Mouse (Mus musculus) embryonic facial prominence, embryonic 11.5 days (tissue): ENCODE data around the gene Ccnd3. TPM values are rescaled to one million over a fixed set of nuclear protein-coding genes. Genes with fewer than 3 reads are reported as not detected.
A peak's percentile ranks its signal among the peaks of the same experiment; 100 is the strongest.

ENCODE experiments used
- ATAC-seq: fragments of 200-750 bp; cut with Nextera tagmentation; replicated peaks from 2 replicates; pipeline ENCODE4 v1.8.0; 2017; ENCODE audit warnings: low read depth; ENCODE audit not compliant: insufficient number of reproducible peaks, low FRiP score, low TSS enrichment
- DNase-seq: peaks from one replicate; pipeline ENCODE4 v3.0.0-alpha.2; 2015; ENCODE audit warnings: low spot score
- H3K27ac ChIP-seq: fragments of 300-500 bp; sonication (generic); replicated peaks from 2 replicates; pipeline ENCODE4 v1.5.1; 2014; ENCODE audit warnings: mild to moderate bottlenecking, low read depth, low read length, control low read depth
- H3K27me3 ChIP-seq: fragments of 300-500 bp; sonication (generic); 2 replicates; pipeline ENCODE4 v1.6.1; 2014; ENCODE audit warnings: mild to moderate bottlenecking, low read length, moderate library complexity, mixed read lengths; ENCODE audit not compliant: control insufficient read depth, insufficient read depth
- H3K36me3 ChIP-seq: fragments of 300-500 bp; sonication (generic); replicated peaks from 2 replicates; pipeline ENCODE4 v1.6.1; 2014; ENCODE audit warnings: low read depth, mild to moderate bottlenecking, low read length, moderate library complexity, mixed read lengths; ENCODE audit not compliant: control insufficient read depth, insufficient read depth
- H3K4me1 ChIP-seq: fragments of 300-500 bp; sonication (generic); 2 replicates; pipeline ENCODE4 v1.6.1; 2014; ENCODE audit warnings: low read length, mixed read lengths; ENCODE audit not compliant: control insufficient read depth, insufficient read depth
- H3K4me2 ChIP-seq: fragments of 300-500 bp; sonication (generic); 2 replicates; pipeline ENCODE4 v1.6.1; 2014; ENCODE audit warnings: low read depth, mild to moderate bottlenecking, control low read depth, low read length, moderate library complexity
- H3K4me3 ChIP-seq: fragments of 300-500 bp; sonication (generic); 2 replicates; pipeline ENCODE4 v1.5.1; 2014; ENCODE audit warnings: low read depth, low read length, control low read depth
- H3K9ac ChIP-seq: fragments of 300-500 bp; sonication (generic); replicated peaks from 2 replicates; pipeline ENCODE4 v1.6.1; 2014; ENCODE audit warnings: mild to moderate bottlenecking, control low read depth, low read length
- H3K9me3 ChIP-seq: fragments of 300-500 bp; sonication (generic); replicated peaks from 2 replicates; pipeline ENCODE4 v1.6.1; 2016; ENCODE audit warnings: mild to moderate bottlenecking, low read length, inconsistent platforms, mixed read lengths; ENCODE audit not compliant: control insufficient read depth
- WGBS: fragments of 180-500 bp; shearing (Covaris S2); extraction: QIAGEN DNeasy Blood & Tissue Kit; methylation state at CpG from one replicate; pipeline ENCODE4 v1.1.7; 2014; 5-methylcytosine and 5-hydroxymethylcytosine counted together
- polyA plus RNA-seq: library from polyadenylated mRNA; unstranded; fragments of >200 nt; fragmentation: Nextera tagmentation; extraction: Ambion mirVana; gene quantifications from 2 replicates; pipeline ENCODE4 v1.2.1, GENCODE M21; 2014

The Ccnd3 gene
- polyA plus RNA-seq, 1 experiment from 2014 or later, result 291 TPM

- no peak for ATAC-seq
- Histone ChIP-seq H3K9ac (no peak overlapping the region), H3K4me2 (no peak overlapping the region), H3K27ac (no peak overlapping the region), H3K4me3 (no peak overlapping the region), H3K4me1 (no peaks in the 10 kb centered on the region), H3K9me3 (no peaks in the 10 kb centered on the region), H3K36me3 (no peaks in the 10 kb centered on the region), H3K27me3 (no peaks in the 10 kb centered on the region)
- 78% methylated on average over 7 of the region's 7 CpGs for WGBS
- DNase-seq, result no peak
Measured at GRCm38 (mm10) chr17:47633999-47634770, 129.3 kb downstream of the Ccnd3 start.

GRCm38 (mm10) chr17:47642992-47643391, 138.1 kb downstream of the Ccnd3 start:
- Histone ChIP-seq H3K27me3 (no peaks in the 10 kb centered on the region), H3K9ac (no peak overlapping the region), H3K27ac (no peak overlapping the region), H3K4me2 (no peak overlapping the region), H3K4me1 (no peaks in the 10 kb centered on the region), H3K36me3 (no peaks in the 10 kb centered on the region), H3K4me3 (no peak overlapping the region), H3K9me3 (no peaks in the 10 kb centered on the region)
- 81% methylated on average over 2 of the region's 2 CpGs for WGBS
- ATAC-seq (no peak), DNase-seq (no peak)

- no peak overlapping the region for H3K4me2 ChIP-seq
- peak; percentile 62 for DNase-seq
- no peak overlapping the region for H3K9ac ChIP-seq
- H3K27ac ChIP-seq, result no peak overlapping the region
- no peaks in the 10 kb centered on the region for H3K4me1 ChIP-seq
- 64% methylated on average over 1 of the region's 1 CpGs for WGBS
- no peak for ATAC-seq
- no peak overlapping the region for H3K4me3 ChIP-seq
- no peaks in the 10 kb centered on the region for H3K27me3 ChIP-seq
- no peaks in the 10 kb centered on the region for H3K36me3 ChIP-seq
- no peaks in the 10 kb centered on the region for H3K9me3 ChIP-seq
Measured at GRCm38 (mm10) chr17:47646683-47647082, 141.8 kb downstream of the Ccnd3 start.

GRCm38 (mm10) chr17:47648966-47649365, 144.1 kb downstream of the Ccnd3 start:
- no peak overlapping the region for H3K4me2 ChIP-seq
- no peaks in the 10 kb centered on the region for H3K4me1 ChIP-seq
- ATAC-seq (no peak; the same call in 1 of the 2 replicates), DNase-seq (no peak)
- no peak overlapping the region for H3K9ac ChIP-seq
- H3K27ac ChIP-seq, result no peak overlapping the region
- H3K9me3 ChIP-seq, result no peaks in the 10 kb centered on the region
- WGBS, result 70% methylated on average over 4 of the region's 4 CpGs
- no peaks in the 10 kb centered on the region for H3K27me3 ChIP-seq
- H3K36me3 ChIP-seq, result no peaks in the 10 kb centered on the region
- no peak overlapping the region for H3K4me3 ChIP-seq

Other genes with a start within 250 kb of the Ccnd3 start
- gene Mrps10, start 136.2 kb upstream of the Ccnd3 start, polyA plus RNA-seq, result 74.1 and 75.2 TPM in 2 replicates
- gene Guca1b, start 119.7 kb upstream of the Ccnd3 start, polyA plus RNA-seq, result 0.41 and 1.6 TPM in 2 replicates
- 0.83 and 0.84 TPM in 2 replicates for gene Guca1a, start 104.5 kb upstream of the Ccnd3 start, polyA plus RNA-seq
- gene AI661453, start 68.4 kb upstream of the Ccnd3 start, polyA plus RNA-seq, result 0.43 and 0.93 TPM in 2 replicates
- gene 1700001C19Rik, start 67.7 kb upstream of the Ccnd3 start, polyA plus RNA-seq, result 0.25 and 0.66 TPM in 2 replicates
- gene Taf8, start 2.8 kb upstream of the Ccnd3 start, polyA plus RNA-seq, result 27.6 and 29.4 TPM in 2 replicates
- gene Bysl, start 106.4 kb downstream of the Ccnd3 start, polyA plus RNA-seq, result 30.4 and 31.4 TPM in 2 replicates
- gene Med20, start 106.5 kb downstream of the Ccnd3 start, polyA plus RNA-seq, result 47.1 and 48.0 TPM in 2 replicates
- 0.98 and 1.9 TPM in 2 replicates for gene Gm20517, start 106.5 kb downstream of the Ccnd3 start, polyA plus RNA-seq
- 4.3 and 5.2 TPM in 2 replicates for gene Usp49, start 125.6 kb downstream of the Ccnd3 start, polyA plus RNA-seq
- 394 and 398 TPM in 2 replicates for gene Tomm6, start 183.3 kb downstream of the Ccnd3 start, polyA plus RNA-seq
- gene Frs3, start 184.0 kb downstream of the Ccnd3 start, polyA plus RNA-seq, result 3.5 and 3.6 TPM in 2 replicates
- gene Gm21981, start 189.4 kb downstream of the Ccnd3 start, polyA plus RNA-seq, result 1.7 and 2.4 TPM in 2 replicates
- 0.27 and 0.89 TPM in 2 replicates for gene Prickle4, start 189.7 kb downstream of the Ccnd3 start, polyA plus RNA-seq
- 0.15 TPM in 1 of 2 replicates, not detected in the other for gene Pgc, start 221.8 kb downstream of the Ccnd3 start, polyA plus RNA-seq
- 2.1 and 2.8 TPM in 2 replicates for gene Tfeb, start 232.0 kb downstream of the Ccnd3 start, polyA plus RNA-seq